Mouse (Mus musculus): ENCODE measurements around the gene Med4.

GRCm38 (mm10) chr14:73484366-73485110, 25.3 kb upstream of the Med4 start:
- TF ChIP-seq CTCF (IDR thresholded peaks at IDR 0.05; ENCODE audit: borderline replicate concordance, control insufficient read depth, extremely low read depth, insufficient read depth, low read length, poor library complexity) (no peak), POLR2A (IDR thresholded peaks at IDR 0.05; ENCODE audit: control insufficient read depth, extremely low read depth, insufficient read depth, low read length, poor library complexity) (no peak)
